Mouse (Mus musculus) layer of hippocampus, adult 9-10 months (tissue): ENCODE measurements around the gene Epha1.

Experiments used
- DNase-seq: peaks from one replicate; pipeline ENCODE4 v3.0.0; 2022; ENCODE audit warnings: low spot score

Epha1 gene

DNA sequence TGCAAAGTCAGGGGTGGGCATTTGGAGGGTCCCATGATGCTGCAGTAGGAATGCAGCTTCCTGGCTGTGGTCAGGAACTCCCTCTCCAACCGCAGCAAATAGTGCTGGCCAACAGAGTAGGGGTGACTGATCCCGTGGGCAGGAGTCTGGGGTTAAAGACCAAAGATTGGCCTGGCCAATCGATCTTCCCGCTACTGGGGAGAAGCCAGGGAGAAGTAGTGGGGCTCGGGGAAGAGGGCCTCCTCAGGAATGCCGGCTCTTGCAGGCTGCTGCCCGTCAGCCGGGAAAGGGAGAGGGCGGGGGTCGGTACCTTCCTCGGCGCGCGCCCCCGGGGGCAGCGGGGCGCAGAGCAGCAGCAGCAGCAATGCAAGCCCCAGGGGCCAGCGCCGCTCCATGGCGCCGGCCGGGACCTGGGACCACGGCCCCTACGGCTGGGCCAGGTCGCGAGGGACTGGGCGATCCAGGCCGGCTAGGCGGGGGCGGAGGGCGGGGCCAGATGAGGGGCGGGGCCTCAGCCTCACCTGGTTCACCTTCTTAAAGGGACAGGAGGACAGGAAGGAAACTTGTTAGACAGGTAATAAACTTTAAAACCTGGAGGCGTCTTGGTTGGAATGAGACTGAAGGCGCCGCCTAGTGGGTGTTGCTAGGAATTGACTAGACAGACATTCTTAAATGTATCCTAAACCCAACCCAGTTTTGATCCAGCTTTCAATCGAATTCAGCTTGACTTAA is at the start of gene Epha1:
Gene Epha1 (minus strand): TSS at position 453 of the 732 bp plus-strand sequence.
- no peak for DNase-seq

DNA sequence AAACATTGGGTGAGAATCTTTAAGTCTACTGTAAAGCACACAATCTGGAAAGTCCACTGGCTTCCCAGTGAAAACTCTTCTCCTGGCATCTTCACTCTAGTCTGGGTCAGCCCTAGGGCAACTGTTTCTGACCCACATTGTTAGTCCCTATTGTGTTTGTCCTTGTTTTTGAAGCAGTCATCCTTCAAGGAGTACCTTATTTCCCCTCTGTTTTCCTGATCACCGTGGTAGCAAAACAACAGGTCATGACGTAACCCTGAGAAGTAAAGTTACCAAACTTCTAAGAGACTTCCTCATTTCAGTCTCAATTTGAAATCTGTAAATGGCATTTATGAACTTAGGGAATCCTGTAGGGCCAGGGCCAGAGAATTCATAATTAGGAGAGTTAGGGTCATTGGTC is 48.4 kb upstream of the Epha1 start:
- no peak for DNase-seq

DNA sequence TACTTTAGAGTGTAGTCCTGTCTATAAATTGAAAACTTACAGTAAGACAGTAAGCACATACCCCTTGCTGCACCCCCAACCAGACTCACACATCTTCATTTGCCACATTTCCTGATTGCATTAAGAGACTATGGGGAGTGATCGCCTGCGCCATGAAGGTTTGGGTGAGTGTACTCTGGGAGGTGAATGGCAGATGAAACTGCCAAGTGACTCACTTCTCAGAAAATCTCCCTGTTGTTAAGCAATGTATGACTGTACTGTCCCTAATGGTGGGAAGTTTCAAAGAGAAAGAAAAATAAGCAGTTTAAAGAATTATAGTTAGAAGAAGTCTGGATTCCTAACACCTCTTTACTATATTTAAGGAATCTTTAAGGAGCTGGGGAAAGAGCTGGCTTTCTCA is 46.4 kb upstream of the Epha1 start:
- DNase-seq, result no peak

DNA sequence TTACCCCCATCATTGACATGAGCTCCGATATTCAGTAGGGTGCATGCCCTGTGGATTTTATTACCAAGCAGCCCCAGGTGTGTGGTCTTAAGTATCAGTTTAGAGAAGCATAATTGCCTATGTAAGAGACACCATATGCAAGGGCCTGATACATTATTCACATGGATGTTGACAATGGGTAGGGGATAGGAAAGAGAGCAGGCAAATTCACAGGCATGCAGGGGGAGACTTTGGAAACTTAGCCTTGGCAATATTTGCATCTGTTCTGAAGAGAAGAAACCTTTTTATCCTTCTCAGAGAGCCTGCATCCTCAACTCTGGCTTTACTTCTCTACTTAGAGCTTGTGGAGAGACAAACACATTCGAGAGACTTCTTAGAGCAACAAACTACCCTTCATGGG is 32.1 kb upstream of the Epha1 start, which contains the start of gene Tas2r135:
Gene Tas2r135 (plus strand): TSS at position 301 of the 400 bp plus-strand sequence.
- no peak for DNase-seq

DNA sequence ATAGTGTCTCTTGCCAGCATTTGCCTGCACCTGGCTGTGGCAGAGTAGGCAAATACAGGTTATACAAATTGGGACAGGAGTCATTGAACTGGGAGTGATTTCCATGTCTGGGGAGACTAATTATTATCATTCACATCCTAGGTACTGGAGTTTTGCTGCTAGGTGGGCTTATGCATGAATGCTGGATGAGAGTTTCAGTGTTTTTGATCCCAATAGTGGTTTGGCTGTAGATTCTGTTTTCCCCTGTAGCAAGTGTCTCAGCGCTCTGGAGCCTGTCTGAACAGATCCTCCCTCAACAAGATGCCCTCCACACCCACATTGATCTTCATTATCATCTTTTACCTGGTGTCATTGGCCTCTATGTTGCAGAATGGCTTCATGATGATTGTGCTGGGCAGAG is 26.9 kb upstream of the Epha1 start, which contains the start of gene Tas2r143:
Gene Tas2r143 (plus strand): TSS at position 301 of the 400 bp plus-strand sequence.
- no peak for DNase-seq

DNA sequence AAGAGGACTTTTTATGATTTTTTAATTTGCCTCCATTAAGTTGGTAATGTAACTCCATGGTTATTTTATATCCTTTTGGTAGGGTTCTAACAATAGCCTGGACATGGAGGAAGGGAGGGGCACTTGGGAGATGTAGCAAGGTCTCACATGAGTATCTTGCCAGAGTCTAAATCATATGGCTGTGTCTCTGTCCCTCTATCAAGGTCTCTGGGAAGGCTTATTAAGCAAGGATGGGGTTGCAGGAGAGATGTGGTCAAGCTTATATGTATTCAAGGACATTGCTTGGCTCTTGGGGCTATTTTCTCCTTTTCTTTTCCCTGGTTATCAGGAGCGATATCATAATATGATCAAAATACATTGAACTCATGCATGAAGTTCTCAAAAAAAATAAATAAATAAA is 25.9 kb upstream of the Epha1 start:
- no peak for DNase-seq

DNA sequence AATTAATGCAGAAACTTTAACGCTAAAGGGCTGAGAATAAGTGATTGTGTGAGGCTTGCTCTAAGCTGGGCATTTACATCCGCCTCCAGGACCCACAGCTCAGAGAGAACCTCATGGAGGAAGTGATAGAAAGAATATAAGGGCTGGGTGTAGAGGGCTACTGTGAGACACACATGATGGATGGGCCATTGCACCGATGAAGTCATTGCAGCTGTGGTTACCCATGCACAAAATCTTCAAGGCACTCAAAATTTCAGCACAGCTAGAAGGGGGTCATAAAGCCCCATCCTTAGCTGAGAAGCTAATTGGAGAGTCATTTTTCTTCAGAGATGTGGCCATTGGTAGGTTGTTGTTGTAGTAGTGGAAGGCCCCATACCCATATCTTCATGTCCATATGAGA is 25.2 kb upstream of the Epha1 start:
- no peak for DNase-seq

DNA sequence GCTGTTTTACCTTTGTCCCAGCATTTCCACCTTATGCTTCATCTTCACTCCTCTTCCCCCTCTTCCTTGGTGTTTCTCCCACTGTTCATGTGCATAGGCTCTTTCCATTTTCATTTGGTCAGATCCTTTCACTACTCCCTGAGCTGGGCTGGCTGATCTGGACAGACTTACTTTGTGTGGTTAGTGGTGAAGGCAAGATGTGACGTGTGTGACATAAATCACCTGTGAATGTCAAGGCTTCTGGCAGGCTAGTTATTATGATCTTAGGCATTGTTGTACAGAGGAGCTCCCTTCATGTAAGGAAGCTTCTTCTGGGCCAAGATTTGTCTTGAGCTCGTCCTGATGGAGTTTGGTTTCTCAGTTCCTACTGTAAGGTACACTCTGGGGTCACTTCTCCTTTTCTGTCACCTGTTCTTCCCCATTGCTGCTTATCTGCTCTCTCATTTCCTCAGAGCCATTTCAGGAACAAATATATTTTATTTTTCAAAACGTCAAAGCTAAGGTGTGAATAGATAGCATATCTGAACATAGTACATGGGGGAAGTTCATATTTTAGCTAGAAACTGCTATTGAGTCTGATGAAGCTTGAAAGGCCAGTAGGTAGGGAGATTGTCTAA is 24.1 kb upstream of the Epha1 start:
- DNase-seq, result no peak

DNA sequence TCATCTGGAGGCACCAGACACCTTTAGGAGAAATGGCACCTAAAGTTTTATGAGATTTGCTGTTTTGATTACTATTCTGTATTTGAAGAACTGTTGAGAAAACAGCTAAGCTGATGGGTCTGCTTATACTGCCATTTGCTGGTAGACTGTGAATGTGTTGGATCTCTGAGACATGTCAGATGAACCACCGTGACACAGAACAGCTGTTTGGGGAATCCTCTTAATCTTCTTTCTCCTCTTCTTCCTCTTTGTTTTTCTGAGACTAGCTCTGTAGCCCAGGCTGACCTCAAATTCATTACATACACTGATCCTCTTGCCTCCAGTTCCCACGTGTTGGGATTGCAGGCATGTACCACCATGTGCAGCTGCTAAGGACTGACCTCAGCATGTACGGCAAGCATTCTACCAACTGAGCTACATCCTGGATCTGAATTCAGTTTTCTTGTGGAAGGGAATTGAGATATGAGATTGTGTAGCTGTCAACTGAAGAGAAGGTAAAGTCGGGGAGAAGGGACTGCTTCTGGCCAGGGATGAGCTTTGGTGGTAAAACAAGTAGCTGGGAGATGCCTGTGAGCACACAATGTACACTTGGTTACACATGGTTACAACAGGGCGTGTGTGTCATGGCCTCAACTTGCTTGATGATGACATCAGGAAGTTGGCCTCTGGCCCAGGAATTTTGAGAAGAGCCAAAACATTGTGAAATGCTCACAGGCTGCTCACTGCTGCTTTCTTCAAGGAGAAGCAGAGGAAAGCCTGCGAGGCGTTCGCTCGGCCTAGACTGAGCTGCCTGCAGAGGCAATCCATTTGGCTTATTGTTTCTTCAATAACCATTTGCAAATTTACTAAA is 23.1 kb upstream of the Epha1 start:
- DNase-seq, result peak; percentile 25

DNA sequence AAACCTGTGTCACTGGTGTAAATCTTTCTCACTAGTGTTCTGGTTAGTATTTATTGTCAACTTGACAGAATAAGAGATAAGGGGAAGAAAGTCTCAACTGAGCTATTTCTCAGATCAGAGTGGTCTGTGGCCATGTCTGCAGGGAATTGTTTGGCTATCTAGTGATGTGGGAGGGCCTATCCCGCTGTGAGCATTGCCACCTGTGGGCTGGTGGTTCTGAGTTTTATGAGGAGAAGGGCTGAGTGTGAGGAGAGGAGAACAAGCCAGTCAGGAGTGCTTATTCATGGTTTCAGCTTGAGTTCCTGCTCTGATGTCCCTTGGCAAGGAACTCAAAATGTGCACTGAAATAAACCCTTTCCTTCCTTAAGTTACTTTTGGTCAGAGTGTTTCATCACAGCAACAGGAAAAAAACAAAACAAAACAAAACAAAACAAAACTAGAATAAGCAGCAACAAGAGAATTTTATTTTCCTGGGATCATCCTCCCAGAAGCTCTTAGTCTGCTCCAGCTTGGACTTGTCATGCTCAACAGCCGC is 18.8 kb upstream of the Epha1 start:
- DNase-seq, result no peak

DNA sequence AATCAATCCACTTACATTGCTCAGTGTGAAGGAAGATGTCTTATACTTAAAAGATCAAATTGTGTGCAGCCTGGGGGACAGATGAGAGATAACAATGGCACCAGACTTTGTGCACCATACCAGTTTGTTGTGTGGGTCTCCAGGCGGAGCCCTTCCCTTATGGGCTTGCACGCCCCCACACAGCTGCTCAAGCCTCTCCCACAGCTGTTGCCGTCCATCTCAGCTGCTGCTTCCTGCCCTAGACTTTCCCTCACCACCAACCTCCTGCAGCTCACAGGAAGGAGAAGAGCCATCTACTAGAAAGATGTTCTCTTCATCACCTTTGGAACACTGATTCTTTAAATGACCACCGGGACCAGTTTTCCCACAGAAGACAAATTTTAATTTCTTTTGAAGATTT is 12.6 kb upstream of the Epha1 start:
- DNase-seq, result no peak

DNA sequence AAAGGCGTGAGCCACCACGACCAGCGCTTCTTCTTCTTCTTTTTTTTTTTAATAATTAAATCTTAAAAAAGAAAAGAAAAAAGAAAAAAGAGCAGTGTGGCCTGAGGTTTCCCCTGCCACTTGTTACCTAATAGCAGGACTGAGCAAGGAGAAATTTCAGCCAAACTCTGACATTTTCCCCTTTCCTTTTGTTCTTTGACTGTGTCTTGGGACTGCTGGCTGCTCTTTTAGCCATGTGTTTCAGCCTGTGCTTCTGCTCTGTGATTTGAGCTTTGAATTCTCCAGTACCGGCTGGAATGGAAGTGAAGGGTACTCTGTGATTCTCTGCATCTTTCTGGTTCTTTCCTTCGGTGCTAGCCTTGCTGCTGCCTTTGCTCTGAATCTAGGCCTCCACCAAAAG is 10.3 kb upstream of the Epha1 start:
- DNase-seq, result no peak

DNA sequence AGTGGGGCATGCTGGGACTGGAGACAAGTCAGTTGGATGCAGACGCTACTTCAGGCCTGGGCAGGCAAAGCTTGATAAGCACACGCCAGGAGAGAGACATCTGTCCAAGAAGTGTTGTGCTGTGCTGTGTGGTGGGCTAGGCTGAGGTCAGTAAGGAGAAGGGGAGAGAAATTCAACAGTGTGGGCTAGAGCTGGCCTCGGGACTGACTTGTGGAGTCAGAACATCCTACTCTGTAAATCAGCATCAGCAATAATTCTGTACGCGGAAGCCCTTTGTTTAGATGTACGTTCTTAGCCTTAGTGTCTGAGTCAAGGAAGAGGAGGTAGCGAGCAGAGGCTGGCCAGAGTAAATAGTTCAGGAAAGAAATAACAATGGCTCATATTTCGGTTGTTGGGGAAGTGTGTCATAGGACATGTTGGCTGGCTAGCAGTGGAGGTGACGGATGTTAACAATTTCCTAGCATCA is 8.9 kb upstream of the Epha1 start:
- no peak for DNase-seq

DNA sequence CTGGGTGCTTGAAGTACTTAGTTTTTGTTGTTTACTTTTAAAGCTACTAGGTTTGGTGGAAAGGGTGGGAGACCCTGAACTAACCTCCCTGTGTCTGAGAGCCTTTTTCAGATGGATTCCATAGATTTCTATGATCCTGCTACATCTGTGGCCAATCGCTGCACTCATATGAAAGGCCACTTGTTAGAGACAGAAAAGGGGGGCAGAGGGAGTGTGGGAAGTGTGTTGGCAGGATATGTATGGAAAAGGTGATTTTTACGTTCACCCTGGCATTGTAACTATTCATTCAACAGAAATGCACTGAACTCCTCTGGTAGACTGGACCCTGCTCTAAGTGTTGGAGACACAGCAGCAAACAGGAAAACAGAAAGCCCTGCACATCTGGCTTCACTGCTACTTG is 8.2 kb upstream of the Epha1 start:
- no peak for DNase-seq

DNA sequence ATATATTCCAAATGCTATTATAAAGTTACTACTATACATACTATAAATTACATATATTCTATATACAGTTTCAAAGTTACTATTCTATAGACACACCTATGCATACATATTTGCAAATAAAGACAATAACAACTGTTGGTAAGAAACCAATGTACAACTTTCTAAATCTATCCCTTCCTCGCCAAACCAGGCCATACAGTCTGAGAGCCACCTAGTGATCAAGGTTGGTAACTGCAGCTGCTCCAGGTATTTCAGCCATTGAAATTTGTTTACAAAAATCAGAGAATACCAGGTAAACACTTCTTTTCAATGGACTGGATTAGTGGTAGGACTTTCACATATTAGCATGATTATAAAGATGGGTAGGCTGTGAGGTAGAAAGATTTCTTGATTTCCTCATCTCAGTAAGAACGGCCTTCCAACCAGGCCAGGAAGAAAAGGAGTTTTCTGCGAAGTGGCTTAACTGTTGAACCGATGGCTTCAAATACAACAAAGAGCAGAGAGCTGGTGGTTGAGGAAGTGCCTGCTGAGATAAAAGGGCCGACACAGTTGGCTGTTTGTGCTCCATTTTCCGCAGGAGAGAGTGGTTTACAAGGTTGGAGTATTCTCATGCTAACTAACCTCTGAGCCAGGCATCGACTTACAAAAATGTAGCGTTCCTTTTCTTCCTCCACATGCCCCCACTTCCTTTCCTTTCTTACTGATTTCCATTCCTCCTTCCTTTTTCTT is 7.5 kb upstream of the Epha1 start:
- peak; percentile 17 for DNase-seq

DNA sequence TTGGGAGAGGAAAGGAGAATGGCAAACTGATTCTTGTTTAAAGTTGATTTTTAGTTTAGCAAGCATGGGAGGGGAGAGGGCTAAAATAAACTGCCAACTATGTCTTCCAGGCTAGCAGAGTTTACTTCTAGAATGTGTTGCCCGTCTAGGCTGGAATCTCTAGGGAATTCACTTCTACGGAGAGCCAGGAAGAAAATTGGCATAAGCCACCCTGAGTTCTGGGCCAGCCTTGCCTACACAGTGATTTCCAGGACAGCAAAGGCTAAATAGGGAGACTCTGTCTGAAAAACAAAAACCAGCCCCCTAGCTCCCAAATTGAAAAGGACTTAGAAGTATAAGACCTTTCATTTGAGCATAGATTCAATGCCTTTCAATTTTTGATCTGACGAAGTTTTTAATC is 6.5 kb upstream of the Epha1 start:
- DNase-seq, result no peak

DNA sequence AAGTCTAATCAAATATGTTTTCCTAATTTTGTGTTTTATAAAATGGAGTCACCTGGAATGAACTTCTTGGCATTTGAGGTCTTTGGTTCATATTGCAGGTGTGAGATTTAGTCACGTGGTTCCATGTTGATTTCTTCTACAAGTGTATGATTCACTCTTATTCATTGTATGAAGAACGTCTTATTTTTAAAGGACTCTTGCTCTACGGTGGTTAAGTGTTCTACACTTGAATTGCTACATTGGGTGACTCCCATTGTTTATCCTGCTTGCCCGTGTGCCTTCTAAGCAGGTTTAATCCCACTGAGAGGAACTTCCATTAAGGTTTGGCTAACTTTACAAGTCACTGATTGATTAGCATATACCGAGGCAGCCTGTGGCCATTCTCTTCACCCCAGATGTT is 4.2 kb upstream of the Epha1 start:
- DNase-seq, result no peak

DNA sequence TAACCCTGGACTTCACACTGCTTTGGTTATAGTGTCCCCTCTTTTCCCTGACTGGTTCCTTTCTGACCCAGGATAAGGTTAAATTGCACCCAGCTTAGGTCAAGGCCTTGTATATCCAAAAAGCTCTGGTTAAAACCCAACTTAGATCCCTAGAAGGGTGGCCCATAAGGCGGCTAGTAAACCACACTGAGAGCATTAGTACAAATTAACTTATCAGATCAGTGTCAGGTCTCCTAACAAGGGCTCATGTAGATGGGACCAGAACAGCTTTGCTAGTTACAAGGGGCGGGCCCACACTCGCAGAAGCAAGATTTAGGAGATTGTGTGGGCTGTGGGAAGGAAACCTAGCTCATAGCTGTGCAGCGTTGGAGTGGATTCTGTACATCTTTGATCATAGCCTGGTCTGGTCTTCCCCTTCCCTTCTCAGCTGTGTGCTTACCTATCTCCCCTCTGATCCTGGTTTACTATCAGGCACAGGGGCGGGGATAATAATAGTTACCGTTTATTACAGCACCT is 3.5 kb upstream of the Epha1 start:
- DNase-seq, result no peak

DNA sequence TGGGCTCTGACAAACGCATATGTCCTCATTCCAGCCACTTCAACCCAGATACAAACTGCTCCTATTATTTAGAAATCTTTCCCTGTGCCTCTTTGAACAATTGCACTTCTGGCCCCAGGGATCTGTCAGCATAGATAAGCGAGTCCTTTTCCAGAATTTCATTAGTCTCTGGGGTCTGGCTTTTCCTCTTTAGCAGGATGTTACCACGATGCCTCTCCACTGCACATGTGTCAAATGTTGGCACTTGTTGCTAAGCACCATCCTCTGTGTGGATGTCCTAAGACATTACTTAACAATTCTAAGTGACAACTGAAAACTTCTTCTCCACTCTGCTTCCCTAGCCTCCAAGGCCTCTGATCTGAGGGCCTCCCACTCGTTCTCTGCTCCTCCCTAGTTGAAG is 2.9 kb upstream of the Epha1 start:
- no peak for DNase-seq

DNA sequence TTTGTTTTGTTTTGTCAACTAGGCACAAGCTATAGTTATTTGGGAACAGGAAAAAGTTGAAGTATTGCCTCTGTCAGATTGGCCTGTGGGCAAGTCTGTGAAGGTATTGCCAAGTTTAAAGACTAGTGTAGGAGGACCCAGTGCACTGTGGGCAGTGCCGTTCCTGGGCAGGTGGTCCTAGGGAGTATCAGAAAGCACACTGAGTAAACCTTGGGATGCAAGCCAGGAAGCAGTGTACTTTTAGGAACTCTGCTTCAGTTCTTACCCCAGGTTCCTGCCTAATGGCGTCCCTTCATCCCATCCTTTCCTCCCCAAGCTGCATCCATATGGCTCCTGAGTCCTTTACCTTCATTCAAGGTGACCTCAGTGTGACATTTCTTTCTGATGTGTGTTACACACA is 2.1 kb upstream of the Epha1 start:
- DNase-seq, result no peak

DNA sequence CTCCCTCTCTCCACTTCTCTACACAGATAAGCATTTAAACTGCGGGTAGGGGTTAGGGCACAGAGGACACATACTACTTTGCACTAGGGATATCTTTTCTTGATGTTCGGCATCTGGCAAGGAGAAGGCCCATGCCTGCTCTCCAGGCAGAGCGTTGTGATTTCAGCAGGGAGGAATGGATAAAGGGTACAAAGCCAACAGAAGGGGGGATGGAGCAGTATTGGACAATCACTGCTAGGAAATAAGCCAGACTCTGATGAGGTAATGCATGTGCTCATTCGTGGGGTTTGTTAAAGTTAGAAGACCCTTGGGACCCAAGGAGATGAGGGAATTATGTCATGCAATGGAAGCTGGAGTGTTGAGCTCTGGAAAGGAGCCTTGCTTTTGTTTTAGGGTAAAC is 1.6 kb upstream of the Epha1 start:
- no peak for DNase-seq
